Mouse (Mus musculus): ENCODE measurements around the gene Brsk1.

Gene Brsk1

DNA sequence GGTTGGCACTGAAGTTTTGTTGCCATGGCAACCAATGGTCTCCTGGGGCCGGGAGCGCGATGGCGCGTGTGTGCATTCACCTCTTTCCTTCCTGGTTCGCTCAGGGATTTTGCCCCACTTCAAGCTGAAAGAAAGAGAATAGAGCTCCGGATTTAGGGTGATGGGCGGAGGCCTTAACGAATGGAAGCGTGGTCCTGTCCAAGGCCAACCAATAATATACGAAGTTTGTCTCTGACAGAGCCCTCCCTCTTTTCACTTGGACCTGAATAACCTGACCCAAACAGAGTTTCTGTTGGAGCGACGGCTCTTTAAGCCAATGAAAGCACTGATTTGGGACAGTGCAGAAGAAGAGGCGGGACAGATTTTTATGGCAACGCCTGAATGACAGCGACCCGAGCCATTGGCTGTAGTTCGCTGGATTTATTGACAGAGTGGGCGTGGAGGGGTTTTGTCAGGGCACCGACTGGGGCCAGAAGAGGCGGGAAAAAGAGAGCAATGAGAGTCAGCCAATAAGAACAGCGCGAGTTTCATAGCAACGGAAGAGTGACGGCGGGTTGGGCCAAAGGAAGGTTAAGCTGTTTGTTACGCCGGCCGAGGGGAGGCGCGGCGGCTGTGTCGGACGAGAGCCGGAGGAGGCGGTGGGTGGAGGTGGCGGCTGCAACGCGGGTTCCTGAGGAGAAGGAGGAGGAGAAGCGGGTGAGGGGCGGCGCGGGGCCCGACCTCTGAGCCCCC lies 49.3 kb downstream of the Brsk1 start, which contains the start of gene Kmt5c:
Gene Kmt5c (plus strand): TSS at position 572 of the 732 bp plus-strand sequence.
- peak; percentile 100 for DNase-seq (ENCODE audit: low read depth, low spot score)

DNA sequence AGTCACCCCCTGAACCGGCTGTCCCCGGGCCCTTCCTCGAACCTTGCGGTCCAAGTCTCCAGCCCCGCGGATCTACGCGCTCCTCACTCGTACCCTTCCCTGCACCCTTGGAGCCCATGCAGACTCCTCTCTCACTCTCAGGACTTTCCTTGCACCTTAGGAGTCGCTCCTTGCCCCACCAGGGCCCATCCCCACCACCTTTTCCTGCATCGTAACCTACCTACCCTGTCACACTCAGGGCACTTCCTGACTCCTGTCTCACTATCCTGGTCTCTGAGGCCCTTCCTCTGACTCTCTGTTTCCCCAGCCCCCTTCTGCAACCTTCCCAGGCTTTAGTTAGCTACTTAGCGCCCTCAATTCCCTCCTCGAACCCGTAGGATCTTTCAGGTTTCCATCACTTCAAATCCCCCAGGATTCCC lies 49.9 kb downstream of the Brsk1 start:
- DNase-seq (ENCODE audit: low read depth, low spot score): no peak

DNA sequence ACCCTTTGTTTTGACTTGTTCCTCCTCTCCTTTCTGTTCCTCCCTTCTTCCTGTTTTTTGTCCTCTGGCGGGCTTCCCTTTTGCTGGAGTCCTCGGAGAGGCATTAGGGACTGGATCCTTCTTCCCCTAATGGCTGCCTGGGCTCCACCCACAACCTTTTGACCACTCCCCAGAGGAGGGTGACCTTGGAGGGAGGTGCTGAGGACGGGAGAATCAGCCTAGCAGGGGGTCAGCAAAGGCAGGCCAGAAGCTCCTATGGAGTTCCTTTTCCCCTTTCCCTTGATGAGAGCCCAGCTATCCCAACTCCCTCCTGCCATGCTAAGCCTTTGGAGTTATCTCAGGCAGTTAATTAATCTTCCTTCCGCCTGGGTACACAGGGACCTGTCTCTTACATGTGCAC lies 50.7 kb downstream of the Brsk1 start:
- no peak for DNase-seq (ENCODE audit: low read depth, low spot score)

DNA sequence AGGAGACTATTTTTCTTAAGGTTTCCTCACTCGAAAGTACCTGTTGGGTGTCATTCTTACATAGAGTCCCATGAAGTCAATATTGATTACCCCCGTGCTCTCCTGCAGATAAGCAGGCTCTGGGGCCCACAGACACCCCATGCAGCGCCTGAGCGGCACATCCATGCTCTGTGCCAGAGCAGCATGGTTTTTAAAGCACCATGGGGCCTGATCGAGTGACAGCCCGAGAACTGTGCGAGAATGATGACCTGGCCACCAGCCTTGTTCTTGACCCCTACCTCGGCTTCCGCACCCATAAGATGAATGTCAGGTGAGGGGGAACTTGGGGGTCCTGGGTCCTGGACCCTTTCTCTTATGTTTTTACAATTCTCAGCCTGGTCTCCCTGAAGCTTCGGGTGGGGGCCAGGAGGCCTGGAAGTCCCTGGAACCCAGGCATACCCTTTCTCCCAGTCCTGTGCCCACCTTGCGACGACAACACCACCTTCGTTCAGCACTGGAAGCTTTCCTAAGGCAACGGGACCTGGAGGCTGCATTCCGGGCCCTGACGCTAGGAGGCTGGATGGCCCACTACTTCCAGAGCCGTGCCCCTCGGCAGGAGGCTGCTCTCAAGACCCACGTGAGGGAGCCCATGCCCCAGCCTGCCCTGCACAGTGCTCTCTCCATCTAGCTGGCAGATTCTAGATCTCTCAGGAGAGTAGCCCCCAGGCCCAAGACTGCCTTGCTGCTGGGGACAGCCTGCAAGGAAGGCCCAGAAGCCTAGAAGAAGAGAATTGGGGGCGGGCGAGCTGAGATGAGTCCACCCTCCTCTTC lies 51.5 kb downstream of the Brsk1 start:
- DNase-seq (ENCODE audit: low read depth, low spot score): no peak

DNA sequence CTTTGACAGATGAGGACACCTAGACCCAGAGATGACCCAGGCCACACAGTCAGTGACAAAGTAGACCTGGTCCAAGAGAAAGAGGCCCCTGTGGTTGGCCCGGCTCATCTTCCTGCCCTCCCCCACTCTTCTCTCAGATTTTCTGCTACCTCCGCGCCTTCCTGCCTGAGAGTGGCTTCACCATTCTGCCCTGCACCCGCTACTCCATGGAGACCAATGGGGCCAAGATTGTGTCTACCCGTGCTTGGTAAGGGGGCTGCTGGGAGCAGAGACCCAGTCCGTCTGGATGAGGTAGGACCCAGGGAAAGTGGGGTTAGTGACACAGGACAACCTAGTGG lies 52.0 kb downstream of the Brsk1 start:
- DNase-seq (ENCODE audit: low read depth, low spot score): no peak

DNA sequence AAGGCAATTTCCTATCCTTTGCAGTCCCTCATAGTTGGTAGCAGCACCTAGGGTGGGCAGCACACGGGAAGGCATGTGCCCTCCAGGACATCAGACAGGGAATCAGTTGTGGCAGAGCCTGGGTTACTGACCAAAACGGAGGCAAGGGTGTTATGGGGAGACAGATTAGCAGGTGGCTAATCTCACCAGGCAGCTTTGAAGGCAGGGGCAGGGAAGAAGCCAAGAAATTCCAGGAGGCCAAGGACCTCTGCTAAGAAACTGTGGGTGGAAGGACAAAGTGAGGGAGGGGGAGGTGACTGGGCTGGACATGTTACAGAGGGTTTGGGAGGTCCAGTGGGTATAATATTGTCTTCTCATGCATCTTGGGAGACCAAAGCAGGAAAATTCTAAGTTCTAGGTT lies 53.0 kb downstream of the Brsk1 start:
- DNase-seq (ENCODE audit: low read depth, low spot score): no peak

DNA sequence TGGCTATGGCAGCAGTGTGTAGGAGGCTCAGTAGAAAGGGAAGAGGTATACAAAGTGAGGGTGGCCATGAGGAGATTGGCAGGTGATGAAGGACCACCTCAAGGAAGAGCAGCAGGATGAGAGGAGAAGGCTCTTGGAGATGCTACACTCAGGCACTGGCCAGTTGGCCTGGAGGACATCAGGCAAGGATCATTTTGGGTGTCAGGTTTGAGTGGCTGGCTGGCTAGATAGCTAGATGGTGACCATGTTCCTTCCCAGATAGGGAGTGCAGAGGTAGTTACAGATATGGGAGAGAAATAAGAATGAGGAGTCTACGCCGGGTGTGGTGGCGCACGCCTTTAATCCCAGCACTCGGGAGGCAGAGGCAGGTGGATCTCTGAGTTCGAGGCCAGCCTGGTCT lies 54.5 kb downstream of the Brsk1 start:
- no peak for DNase-seq (ENCODE audit: low read depth, low spot score)

DNA sequence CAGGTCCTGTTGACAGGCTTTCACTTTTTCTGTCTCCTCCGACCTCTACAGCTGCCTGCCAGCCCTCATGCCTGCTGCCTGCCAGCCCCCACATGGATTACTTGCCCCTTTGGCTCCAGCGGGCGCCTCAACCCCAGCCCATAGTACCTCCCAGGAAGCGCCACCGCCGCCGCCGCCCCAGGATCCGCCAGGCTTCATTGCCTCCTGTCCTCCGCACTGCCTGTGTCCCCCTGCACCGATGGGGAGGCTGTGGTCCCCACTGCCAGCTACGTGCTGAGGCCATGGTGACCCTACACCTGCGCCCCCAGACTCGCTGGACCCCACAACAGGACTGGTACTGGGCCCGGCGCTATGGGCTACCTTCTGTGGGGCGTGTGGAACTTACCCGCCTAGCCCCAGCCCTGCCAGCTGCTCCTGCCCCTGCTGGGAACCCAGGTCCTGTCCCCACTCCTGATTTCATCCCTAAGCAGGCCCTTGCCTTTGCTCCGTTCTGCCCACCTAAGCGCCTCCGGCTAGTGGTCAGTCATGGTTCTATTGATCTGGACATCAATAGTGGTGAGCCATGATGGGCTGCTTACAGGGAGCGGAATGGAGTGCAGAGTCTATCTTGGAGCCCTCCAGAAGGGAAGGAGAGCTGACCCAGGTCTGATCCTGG lies 56.0 kb downstream of the Brsk1 start:
- DNase-seq (ENCODE audit: low read depth, low spot score): no peak

DNA sequence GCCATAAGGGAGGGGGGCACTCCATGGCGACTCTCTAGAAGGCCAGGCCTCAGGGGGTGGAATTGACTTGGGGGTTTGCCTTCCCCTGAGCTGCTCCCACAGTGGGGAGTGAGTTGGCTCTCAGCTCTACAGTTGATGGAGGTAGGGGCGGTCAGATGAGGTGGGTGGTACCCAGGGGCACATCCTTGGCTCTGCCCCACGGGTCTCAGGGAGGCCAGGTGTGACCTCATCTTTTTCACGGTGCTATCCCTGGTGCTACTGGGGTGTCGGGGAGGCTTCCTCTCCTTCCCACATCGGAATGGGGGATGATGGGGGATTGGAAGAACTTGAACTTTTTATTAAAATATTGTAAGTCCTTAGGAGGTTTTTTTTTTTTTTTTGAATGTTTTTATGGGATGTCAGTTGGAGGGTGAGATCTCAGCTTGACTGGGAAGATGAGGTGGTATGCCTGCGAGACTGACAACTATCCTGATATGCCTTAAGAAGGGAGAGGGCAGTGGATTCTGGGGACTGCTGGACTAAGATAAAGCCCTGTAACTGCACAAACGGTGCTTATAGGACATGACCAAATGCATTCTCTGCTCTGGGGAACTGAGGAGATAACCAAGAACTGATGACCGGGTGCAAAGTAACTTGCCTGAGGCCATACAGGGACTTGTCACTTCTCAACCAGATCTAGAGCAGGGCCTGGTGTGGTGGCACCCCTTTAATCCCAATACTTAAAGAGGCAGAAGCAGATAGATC lies 56.9 kb downstream of the Brsk1 start:
- no peak for DNase-seq (ENCODE audit: low read depth, low spot score)

DNA sequence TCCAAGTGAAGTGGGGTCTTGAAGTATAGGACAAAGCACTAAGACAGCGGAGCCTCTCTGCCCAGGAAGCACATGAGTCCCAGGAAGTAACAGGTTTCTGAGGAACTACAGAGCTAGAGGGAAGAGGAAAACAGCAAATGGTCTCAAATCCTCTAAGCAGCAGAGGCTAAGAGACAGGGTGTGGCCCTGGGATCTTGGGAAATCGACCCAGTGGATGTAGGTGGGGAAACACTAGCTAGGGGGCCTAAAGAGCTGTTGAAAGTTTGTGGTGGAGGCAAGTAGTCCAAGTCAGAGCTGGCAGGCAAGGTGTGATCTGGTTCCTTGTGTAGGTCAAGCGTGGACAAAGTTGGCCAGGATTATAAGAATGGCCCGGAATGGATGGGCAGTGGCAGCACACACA lies 57.9 kb downstream of the Brsk1 start:
- DNase-seq (ENCODE audit: low read depth, low spot score): no peak

DNA sequence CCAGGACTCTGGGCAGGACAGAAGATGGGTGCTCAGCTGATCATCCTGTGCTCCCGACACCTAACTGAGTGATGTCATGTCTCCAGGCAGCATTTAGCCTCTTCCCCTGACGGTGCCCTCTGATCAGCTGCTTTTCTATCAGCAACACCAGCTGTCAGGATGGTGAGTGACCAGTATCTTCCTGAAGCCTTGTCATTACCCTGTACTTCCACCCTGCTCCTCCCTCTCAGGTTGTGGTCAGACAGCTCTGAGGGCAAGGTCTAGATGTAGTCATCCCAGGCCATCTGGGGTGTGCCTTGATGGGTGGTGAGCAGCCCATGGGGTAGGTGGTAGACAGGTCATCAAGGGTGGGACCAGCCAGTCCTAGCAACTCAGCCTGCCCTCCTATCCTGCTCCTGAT lies 58.8 kb downstream of the Brsk1 start:
- DNase-seq (ENCODE audit: low read depth, low spot score): no peak

DNA sequence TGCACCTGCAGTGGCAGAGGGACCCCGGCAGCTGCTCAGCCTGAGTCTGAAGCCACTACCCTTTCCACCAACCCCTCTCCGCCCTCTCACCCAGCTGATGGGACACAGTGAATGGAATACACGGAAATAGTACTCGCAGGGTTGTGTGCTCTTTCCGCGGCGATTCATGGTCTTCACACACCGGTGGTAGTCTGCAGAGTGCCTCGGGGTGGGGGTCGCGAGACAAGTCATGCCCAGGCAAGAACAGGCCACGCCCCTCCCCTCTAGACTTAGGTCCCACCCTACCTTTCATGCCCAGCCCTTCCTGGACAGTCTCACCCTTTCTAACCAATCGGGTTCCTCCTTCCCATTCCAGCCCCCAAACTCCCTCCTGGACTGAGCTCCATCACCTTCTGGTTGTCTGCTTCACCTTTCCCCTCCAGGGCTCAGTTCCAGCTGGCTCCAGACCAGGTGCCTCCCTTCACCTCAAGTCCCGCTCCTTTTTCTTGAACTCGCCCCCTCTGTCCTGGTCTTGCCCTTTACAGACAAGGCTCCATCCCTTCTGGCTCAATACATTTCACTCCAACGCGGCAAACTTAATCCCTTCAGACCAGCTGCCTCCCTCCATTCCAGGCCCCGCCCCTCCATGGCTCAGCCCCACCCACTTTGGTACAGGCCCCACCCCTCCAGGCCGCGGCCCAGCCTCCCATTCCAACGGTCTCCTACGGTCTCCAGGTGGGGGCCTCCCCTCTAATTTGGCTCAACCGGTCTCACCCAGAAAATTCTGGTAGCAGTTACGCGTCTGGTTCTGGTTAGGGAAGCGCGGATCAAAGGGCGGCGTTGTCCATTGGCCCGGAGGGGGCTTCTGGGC lies 61.8 kb downstream of the Brsk1 start:
- no peak for DNase-seq (ENCODE audit: low read depth, low spot score)

DNA sequence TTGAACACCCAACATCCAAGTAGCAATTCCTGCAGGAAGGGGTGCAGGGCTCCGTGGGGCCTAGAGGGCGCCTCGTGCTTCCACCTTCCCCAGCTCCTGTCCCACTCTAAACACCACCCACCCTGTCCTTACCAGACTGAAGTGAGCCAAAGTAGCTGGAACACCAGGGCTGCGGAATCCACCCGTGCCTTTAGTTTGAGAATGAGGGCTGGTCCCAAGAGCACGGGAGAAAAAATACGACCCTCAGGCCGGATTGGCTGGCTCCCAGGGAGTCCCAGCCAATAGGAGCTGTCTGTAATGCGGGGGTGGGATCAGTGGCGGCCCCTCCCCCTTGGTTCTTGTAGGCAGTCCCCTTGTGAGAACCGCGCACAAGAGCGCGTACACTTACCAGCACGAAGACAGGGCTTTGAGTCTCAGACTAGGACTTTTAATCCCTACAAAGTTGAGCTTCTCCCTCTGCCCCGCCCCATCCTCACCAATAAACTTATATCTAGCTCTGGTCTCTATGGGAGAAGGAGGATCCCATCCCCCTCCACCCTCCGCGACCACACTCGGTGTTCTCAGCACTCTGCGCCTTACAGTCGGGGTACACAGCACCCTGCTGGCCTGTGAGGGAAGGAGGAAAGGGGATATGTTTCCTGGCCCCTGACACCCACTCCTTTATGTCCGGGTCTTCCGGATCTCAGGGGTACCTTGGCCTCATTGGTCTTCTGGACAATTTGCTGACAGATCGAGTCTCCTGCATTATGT lies 62.6 kb downstream of the Brsk1 start, which contains the start of gene Cox6b2:
Gene Cox6b2 (minus strand): TSS at position 274 of the 750 bp plus-strand sequence.
- no peak for DNase-seq (ENCODE audit: low read depth, low spot score)

DNA sequence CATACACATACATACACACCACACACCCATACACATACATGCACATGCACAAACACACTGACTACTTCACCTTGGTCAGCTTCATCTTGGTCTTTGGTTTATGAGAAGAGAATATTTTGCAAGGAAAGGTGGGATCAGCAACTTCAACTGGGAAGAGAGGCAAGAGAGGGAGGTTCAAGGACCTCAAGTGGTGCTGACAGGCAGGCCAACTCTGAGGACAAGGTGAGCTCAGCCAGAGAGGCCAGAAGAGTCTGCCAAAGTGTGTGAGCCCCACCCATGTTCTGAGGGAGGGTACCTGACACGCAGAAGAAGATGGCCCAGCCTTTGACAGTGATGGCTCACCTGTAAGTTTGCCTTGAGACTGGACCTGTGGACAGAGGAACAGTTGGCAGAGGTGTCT lies 69.3 kb downstream of the Brsk1 start:
- DNase-seq (ENCODE audit: low read depth, low spot score): no peak

DNA sequence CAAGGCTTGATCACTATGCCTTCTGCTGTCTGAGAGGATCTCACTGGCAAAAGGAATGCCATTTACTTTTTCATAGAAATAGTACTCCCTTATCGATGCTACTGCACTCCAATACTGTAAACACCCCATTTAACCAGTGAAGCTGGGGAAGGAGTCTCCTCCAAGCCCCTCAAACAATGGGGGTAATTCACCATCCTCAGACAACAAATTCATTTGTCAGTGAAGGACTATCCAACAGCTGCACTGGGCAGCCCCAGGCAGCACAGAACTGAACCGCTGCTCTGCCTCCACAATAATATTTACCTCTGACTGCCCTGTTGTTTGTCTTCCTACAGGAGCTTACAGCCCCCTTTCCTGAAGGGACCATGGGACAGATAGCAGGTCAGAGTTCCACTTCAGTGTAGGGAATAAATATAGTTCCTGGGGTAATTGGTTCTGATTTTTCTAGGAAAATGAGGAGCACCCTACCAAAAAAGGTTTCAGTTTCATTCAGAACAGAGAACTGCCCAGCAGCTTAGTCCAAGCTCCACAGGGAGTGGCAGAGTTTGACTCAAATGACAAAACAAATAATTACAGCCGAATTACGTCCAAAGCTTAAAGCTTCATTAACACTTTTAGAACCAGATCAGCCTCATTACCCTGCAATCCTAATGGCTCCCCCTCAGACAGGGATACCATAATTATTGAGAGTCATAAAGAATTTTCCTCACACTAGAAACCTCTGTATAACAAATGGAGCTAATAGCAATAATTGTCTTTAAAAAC lies 74.7 kb downstream of the Brsk1 start:
- no peak for DNase-seq (ENCODE audit: low read depth, low spot score)

All from telencephalon, adult 2 months (tissue).